Mouse (Mus musculus) spleen, postnatal 10 days (tissue): ENCODE results near the gene Olfr324.
A peak's percentile ranks its signal among the peaks of the same experiment; 100 is the strongest.

Experiments used
- DNase-seq, 2 experiments: peaks; one replicate each; pipeline ENCODE4 v3.0.0; 2021 to 2022; ENCODE audit warnings: low spot score in 2 of 2

The Olfr324 gene

DNA sequence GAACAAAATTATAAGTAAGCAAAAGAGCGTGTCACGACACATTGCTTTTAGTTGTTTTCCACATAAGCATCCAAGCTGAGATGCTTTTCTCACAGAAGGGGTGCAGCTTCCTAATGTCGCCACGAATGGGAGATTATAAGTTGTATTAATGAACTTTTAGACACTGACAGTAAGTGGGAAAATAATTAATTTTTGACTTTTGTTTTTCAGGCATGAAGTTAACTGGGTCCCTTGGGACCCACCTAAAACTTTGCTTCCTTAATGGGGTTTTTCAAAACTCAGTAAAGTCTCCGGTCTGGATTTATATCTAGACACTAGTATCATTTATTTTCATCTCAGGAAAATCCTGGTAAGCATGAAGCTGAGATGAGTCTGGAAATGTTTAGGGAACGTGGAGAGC lies at the start of gene Olfr324:
Olfr324 (plus strand) TSS at position 301 of the 400 bp plus-strand sequence.
- no peak for DNase-seq

- no peak for DNase-seq
Observed at GRCm38 (mm10) chr11:58546322-58546721, 48.6 kb upstream of the Olfr324 start, which contains the start of gene Olfr329-ps. Gene Olfr329-ps (minus strand): TSS chr11:58546422.

GRCm38 (mm10) chr11:58555536-58555935 lies 39.4 kb upstream of the Olfr324 start, which contains the start of gene Olfr328:
Gene Olfr328 (minus strand): TSS chr11:58555636.
- DNase-seq, result no peak

GRCm38 (mm10) chr11:58570405-58570804 lies 24.5 kb upstream of the Olfr324 start, which contains the start of gene Olfr224:
Gene Olfr224 (minus strand): TSS chr11:58570553.
- no peak for DNase-seq

DNA sequence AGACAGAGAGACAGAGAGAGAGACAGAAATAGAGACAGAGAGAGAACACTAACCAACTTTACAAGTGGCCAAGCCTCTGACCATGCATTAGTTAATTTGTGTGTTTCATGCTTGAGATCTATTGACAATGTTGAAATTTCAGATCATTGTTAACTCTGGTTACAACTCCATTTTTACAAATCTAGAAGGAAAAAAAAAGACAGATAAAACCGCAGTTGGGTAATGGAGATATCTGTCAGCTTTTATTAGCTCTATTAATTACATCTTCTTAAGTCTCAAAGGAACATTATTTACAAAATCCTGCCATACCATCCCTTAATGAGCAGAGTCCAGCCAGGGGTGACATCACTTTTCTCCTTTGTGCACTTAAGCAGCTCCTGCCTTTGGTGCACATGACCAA lies 17.5 kb upstream of the Olfr324 start, which contains the start of gene Olfr325:
Olfr325 (plus strand) TSS at position 301 of the 400 bp plus-strand sequence.
- no peak for DNase-seq

GRCm38 (mm10) chr11:58578636-58579035 lies 16.3 kb upstream of the Olfr324 start:
- no peak for DNase-seq

DNA sequence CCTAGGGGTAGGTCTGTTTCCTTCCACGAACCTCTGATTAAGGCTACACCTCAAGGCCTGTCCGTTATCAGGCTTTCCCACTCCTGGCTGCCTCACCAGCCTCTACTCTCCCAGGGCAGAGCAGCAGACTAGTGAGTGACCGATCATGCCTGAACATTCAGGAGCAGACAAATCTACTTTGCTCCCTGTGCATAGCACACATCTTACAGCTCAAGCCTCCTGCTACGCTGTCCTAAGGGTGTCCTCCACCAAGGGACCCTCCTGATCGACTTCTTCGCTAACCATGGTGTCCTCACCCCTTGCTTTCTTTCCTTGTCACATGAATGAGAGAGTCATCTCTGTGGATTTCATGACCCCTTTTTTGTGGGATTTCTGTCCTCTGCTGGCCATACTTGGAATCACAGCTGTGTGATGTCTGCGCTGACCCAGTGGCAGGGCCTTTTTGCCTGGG lies 7.0 kb upstream of the Olfr324 start:
- peak; percentile 73 to 82 for DNase-seq

DNA sequence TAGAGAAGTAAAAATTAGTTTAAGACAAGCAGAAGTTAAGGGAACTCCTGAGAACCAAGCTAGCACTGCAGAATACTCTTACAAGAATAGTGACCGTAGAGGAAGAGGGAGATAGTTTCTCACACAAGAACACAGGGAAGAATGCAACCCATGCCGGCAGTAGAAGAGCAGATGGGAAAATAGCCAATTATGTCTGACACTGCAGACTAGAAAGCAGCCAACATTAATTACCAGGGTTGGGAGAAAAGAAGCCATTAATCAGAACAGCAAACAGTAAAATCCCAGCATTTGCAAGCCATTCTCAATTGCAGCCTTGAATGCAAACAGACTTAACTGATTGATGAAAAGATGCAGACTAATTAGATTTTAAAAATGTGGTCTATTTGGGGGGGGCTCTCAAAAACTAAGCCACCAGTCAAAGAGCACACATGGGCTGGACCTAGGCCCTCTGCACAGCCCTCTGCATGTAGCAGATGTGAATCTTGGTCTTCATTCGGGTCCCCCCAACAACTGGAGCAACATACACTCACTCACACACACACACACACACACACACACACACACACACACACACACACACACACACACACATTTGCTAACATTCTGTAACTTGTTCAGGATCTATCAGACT lies 6.2 kb upstream of the Olfr324 start:
- no peak for DNase-seq

DNA sequence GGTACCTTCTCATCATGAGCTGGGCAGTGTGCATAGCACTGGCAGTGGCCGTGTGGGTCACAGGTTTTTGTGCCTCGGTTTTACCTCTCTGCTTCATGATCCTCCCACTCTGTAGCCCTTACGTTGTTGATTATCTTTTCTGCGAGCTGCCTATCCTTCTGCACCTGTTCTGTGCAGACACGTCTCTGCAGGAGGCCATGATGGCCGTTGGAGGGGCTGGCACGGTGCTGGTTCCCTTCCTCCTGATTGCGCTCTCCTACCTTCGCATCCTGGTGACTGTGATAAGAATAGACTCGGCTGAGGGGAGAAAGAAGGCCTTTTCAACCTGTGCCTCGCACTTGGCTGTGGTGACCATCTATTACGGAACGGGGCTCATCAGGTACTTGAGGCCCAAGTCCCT lies 2.9 kb downstream of the Olfr324 start:
- no peak for DNase-seq

- no peak for DNase-seq
Observed at GRCm38 (mm10) chr11:58602062-58602461, 7.1 kb downstream of the Olfr324 start.

- no peak for DNase-seq
Observed at GRCm38 (mm10) chr11:58602800-58603560, 8.1 kb downstream of the Olfr324 start.

DNA sequence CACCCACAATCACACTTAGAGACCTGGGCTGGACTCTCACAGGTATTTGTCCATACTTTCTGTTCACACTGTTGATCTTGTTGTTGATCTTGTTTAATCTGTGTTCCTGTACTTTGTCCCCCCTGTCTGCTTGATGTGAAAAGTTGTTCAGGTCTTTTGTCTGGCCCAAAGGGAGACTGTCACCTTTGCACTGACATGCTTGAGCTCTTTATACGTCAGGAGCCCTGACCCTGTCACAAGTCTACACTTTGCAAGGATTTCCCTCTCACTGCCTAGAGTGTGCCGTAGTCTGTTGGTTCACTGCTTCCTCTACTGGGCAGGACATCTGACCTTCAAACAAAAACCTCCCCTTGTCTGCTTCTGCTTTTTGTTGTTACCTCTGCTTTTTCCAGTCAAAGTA lies 9.8 kb downstream of the Olfr324 start:
- no peak for DNase-seq

GRCm38 (mm10) chr11:58605228-58605627 lies 10.3 kb downstream of the Olfr324 start:
- DNase-seq, result no peak

GRCm38 (mm10) chr11:58606177-58606919 lies 11.4 kb downstream of the Olfr324 start:
- no peak for DNase-seq

GRCm38 (mm10) chr11:58607030-58607429 lies 12.1 kb downstream of the Olfr324 start:
- no peak for DNase-seq

DNA sequence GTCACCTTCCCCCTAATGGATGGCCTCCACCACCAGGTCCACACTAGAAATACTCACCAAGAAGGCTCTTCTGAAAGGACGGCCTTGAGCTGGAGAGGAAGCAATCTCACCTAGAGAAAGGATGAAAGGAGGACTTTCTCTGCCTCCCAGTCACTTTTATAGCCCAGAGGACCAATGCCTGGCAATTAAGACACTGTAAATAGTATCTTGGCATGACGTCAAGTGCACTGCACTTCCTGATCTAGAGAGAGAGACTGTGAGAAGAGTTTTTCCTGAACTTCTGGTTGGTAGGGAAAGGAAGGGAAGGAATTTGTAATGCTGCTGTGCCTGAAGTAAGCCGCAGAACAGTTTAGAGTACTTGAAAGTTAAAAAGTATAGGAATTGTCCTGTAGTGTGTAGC lies 18.4 kb downstream of the Olfr324 start:
- no peak for DNase-seq

GRCm38 (mm10) chr11:58614526-58614925 lies 19.6 kb downstream of the Olfr324 start:
- DNase-seq, result no peak

GRCm38 (mm10) chr11:58615975-58616374 lies 21.1 kb downstream of the Olfr324 start, which contains the start of gene 2210407C18Rik:
Gene 2210407C18Rik (minus strand): TSS chr11:58616075.
- DNase-seq, result no peak

DNA sequence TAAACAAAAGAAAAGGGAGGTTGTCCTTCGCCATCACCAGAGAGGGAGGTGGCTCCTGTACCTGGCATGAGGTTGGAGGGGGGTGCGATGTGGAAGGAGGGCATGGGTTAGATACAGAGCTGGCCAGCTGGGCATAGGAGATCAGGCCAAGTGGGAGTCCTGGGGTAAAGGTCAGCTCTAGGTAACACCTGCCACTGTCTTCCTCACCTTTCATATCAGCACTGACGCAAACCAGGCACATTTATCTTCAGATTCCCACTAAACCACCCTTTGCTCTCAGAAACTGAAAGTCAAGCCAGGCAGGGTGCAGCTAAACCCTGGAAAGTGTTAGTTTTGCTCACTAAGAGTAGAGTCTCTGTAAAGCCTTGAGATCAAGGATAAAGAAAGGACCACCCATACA lies 23.5 kb downstream of the Olfr324 start:
- DNase-seq, result no peak

DNA sequence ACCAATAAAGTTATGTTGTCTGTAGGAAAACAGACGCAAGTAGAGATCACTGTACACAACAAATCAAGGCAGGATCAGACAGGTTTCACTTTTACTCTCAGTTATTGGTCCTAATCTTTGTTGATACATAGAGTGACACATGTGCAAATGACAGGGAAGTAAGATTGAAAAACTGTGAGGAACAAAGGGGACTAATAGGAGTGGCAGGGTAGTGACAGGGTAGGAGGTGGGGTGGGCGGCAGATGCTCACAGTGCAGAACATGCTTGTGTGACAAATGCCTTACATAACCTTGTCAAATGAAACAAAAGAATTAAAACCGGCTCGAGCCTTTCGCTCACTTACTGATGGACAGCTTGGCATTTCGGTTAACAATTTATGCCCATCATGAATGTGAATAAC lies 23.9 kb downstream of the Olfr324 start:
- no peak for DNase-seq

DNA sequence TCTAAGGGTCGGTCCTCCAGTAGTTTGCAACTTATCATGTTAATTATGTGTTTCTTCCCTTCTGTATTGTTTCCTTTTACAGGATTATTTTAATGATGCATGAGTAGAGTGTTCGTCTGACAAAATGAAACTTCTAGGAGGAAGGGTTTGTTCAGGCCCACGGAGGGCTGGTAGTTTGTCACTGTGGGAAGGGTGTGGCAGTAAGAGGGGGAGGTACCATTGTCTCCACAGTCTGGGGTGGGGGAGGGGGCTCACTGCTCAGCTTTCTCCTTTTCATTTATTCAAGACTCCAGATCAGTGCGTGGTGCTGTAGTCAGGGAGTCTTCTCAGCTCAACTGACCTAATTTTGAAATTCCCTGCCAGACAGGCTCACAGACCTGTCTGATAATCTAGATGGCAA lies 31.2 kb downstream of the Olfr324 start:
- no peak for DNase-seq

DNA sequence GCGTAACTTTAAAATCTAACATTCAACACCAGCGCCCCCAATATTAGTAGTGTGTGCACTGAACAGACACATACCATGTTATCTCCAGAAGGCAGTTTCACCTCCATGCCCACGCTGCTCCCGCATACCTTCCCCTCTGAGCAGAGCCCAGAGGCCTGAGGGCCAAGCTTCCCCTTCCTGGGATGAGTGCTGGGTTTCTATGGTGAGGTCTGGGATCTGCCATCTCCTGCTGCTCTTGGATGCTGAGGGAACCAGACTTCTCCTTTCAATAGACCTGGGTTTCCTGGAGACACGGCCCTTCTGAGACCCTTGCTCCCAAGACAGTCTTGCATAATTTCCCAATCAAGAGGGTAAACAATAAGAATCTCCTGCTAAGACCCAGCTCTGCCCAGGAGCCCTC lies 35.5 kb downstream of the Olfr324 start, which contains the start of gene Olfr323:
Olfr323 (minus strand) TSS at position 101 of the 400 bp plus-strand sequence.
- DNase-seq, result no peak
